10 mouse cellular contexts compared by ENCODE assay signal in genomic region chr2:163735980-163736379, GRCm38 (mm10). TPM values are rescaled to one million over a fixed set of nuclear protein-coding genes. Genes with fewer than 3 reads are reported as not detected.
DNase-seq lines count a peak whose midpoint lies in the region; ATAC-seq lines count a peak whose summit lies in the region.
"Had no signal": no experiment of that assay in that cellular context is flagged by ENCODE, and none has a peak within 500 bp of the region (broad histone marks: within the 10 kb centered on the region; RNA-seq: fewer than 3 reads in every experiment).

No protein-coding gene starts in this region.

- intact Hi-C loops in heart, postnatal 14 days (cut with DNase I), result no loop called here

- no peaks in the 10 kb centered on the region for H3K36me3 ChIP-seq in liver, embryonic 15.5 days (replicated peaks)

- no peaks in the 10 kb centered on the region for H3K9me3 ChIP-seq in liver, embryonic 15.5 days (replicated peaks)

- peaks cover 15% of the 10 kb centered on the region; the same call in 1 of the 2 replicates for H3K4me1 ChIP-seq in liver, embryonic 15.5 days (replicated peaks)

- H3K27me3 ChIP-seq in liver, embryonic 15.5 days, result no peaks in the 10 kb centered on the region

- H3K9ac ChIP-seq in liver, embryonic 15.5 days, result no peak overlapping the region

- no peak overlapping the region for H3K4me3 ChIP-seq in liver, embryonic 15.5 days (replicated peaks)

- no peak overlapping the region for H3K4me2 ChIP-seq in liver, embryonic 15.5 days

- WGBS in liver, embryonic 15.5 days (ENCODE audit: insufficient replicate concordance), result 53% methylated on average over 6 of the region's 6 CpGs

- H3K27ac ChIP-seq in liver, embryonic 15.5 days (replicated peaks), result no peak overlapping the region
- H3K27ac ChIP-seq: macrophage had no signal

- peak; percentile 54 for DNase-seq in adrenal gland, postnatal 14 days
- no peak for DNase-seq in adrenal gland, postnatal 4 days (ENCODE audit: low spot score in 2 of 2)
- DNase-seq in Muller cell, postnatal 12 days (ENCODE audit: inconsistent ontology term), result peak; percentile 40
- peak; percentile 63 to 65 for DNase-seq in heart, postnatal 14 days
- DNase-seq in spleen, adult 12 weeks (ENCODE audit: low spot score), result no peak
- no peak for DNase-seq in natural killer cell, adult 2 months (ENCODE audit: low spot score in 2 of 2)
- DNase-seq in cerebellum, postnatal 4 days (ENCODE audit: low spot score in 2 of 2), result no peak
- DNase-seq: thymus, postnatal 25 days had no signal

- peak; percentile 35; the same call in 1 of the 2 replicates for ATAC-seq in liver, embryonic 15.5 days (ENCODE audit: insufficient read depth)

RNA-seq across cellular contexts. Expression of gene Ada, which starts 14.1 kb away (rescaled TPM):
- 3.1 and 3.9 TPM in 2 replicates for total RNA-seq in adrenal gland, postnatal 14 days (2021)
- total RNA-seq in adrenal gland, postnatal 4 days (2021), result 1 to 10 TPM; 6.1 TPM
- total RNA-seq in heart, postnatal 14 days (2021), result 1 to 10 TPM; 1.2 to 3.2 TPM
- 3.5 TPM in 2 replicates for polyA plus RNA-seq in liver, embryonic 15.5 days (2015; fragmentation: Nextera tagmentation; extraction: Ambion mirVana)

Comparison
In these comparisons a context has a peak if more than half of its experiments do, and no peak if none do; other contexts are left out.
1. DNase-seq: peak in adrenal gland, postnatal 14 days (single experiment), Muller cell, postnatal 12 days (single experiment) and heart, postnatal 14 days (2 of 2); none in adrenal gland, postnatal 4 days (0 of 2), spleen, adult 12 weeks (single experiment), natural killer cell, adult 2 months (0 of 2) and cerebellum, postnatal 4 days (0 of 2).